In the genomic region with DNA sequence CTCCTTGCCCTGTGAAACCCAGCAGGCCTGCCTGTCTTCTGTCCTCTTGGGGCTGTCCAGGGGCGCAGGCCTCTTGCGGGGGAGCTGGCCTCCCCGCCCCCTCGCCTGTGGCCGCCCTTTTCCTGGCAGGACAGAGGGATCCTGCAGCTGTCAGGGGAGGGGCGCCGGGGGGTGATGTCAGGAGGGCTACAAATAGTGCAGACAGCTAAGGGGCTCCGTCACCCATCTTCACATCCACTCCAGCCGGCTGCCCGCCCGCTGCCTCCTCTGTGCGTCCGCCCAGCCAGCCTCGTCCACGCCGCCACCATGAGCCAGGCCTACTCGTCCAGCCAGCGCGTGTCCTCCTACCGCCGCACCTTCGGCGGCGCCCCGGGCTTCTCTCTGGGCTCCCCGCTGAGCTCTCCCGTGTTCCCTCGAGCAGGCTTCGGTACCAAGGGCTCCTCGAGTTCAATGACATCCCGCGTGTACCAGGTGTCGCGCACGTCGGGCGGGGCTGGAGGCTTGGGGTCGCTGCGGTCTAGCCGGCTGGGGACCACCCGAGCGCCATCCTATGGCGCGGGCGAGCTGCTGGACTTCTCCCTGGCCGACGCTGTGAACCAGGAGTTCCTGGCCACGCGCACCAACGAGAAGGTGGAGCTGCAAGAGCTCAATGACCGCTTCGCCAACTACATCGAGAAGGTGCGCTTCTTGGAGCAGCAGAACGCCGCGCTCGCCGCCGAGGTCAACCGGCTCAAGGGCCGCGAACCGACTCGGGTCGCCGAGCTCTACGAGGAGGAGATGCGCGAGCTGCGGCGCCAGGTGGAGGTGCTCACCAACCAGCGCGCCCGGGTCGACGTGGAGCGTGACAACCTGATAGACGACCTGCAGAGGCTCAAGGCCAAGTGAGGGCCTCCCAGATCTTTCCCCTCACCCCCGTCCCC, we compare ENCODE assay signal across 8 mouse cellular contexts. TPM values are rescaled to one million over a fixed set of nuclear protein-coding genes. Genes with fewer than 3 reads are reported as not detected.
DNase-seq lines count a peak whose midpoint lies in the region; ATAC-seq and TF ChIP-seq lines count a peak whose summit lies in the region.

TSS of gene Des (plus strand) at position 218 of the 920 bp plus-strand sequence.

- H3K9me3 ChIP-seq in kidney, postnatal 0 days (replicated peaks; ENCODE audit: low read length): no peaks in the 10 kb centered on the region

- no peak within 1 kb of the TSS for H3K27ac ChIP-seq in kidney, postnatal 0 days

- WGBS in kidney, postnatal 0 days: 2% methylated on average over 79 of the region's 80 CpGs

- peak within 1 kb of the TSS; percentile 47; the same call in 1 of the 2 replicates for H3K9ac ChIP-seq in kidney, postnatal 0 days (ENCODE audit: low read depth, low read length)

- H3K4me1 ChIP-seq in kidney, postnatal 0 days (replicated peaks; ENCODE audit: insufficient read depth, low read length): peaks cover 12% of the 10 kb centered on the region; the same call in 1 of the 2 replicates

- ATAC-seq in kidney, postnatal 0 days (replicated peaks; ENCODE audit: low FRiP score, low read depth): peak; percentile 49
- ATAC-seq in megakaryocyte progenitor cell, adult 5-6 weeks (replicated peaks; ENCODE audit: poor library complexity): no peak

- no peaks in the 10 kb centered on the region for H3K36me3 ChIP-seq in kidney, postnatal 0 days (ENCODE audit: insufficient read depth, low read length)

- DNase-seq in cerebellum, adult 9-10 months: peak; percentile 42
- no peak for DNase-seq in cerebellum, adult 11-12 months
- peak; percentile 55 for DNase-seq in embryo, embryonic 9.5 days (ENCODE audit: extremely low spot score)
- DNase-seq in heart, adult 8-10 months (ENCODE audit: low spot score): peak; percentile 73
- DNase-seq in kidney, postnatal 0 days (ENCODE audit: low spot score): peak; percentile 78
- peak; percentile 73 for DNase-seq in lung, postnatal 14 days
- peak; percentile 81 for DNase-seq in testis, postnatal 10 days (ENCODE audit: low spot score)

- H3K4me2 ChIP-seq in kidney, postnatal 0 days (ENCODE audit: low read length): peak within 1 kb of the TSS; percentile 45

- TF ChIP-seq CTCF in kidney, postnatal 0 days (IDR thresholded peaks at IDR 0.05; ENCODE audit: low read depth): no peak

- peak within 1 kb of the TSS; percentile 17 for H3K4me3 ChIP-seq in kidney, postnatal 0 days (replicated peaks; ENCODE audit: low read depth, low read length)

- 0 out of 2 replicates have a peak, but pooled peaks cover 8% of the 10 kb centered on the region for H3K27me3 ChIP-seq in kidney, postnatal 0 days (ENCODE audit: insufficient read depth, low read length)

RNA-seq across cellular contexts. Expression of gene Des, which starts in this region (rescaled TPM):
- total RNA-seq in heart, adult 8-10 months (2022): 1,000 to 10,000 TPM; 1,263 to 1,551 (median 1,367) TPM
- 18.6 and 19.1 TPM in 2 replicates for polyA plus RNA-seq in kidney, postnatal 0 days (2015; fragmentation: Nextera tagmentation; extraction: Ambion mirVana)
- not detected in 2 replicates for total RNA-seq in megakaryocyte progenitor cell, adult 5-6 weeks (2015)
- not detected in 2 replicates for total RNA-seq in megakaryocyte progenitor cell, adult 5-6 weeks (2017)

Comparison
In these comparisons a context has a peak if more than half of its experiments do, and no peak if none do; other contexts are left out.
1. RNA of gene Des (total RNA-seq): 1,263 to 1,551 TPM in heart, adult 8-10 months; not detected in megakaryocyte progenitor cell, adult 5-6 weeks; every median in the first group is over 1,000 times any median in the second.